8 mouse cellular contexts compared by ENCODE assay signal in the genomic region with DNA sequence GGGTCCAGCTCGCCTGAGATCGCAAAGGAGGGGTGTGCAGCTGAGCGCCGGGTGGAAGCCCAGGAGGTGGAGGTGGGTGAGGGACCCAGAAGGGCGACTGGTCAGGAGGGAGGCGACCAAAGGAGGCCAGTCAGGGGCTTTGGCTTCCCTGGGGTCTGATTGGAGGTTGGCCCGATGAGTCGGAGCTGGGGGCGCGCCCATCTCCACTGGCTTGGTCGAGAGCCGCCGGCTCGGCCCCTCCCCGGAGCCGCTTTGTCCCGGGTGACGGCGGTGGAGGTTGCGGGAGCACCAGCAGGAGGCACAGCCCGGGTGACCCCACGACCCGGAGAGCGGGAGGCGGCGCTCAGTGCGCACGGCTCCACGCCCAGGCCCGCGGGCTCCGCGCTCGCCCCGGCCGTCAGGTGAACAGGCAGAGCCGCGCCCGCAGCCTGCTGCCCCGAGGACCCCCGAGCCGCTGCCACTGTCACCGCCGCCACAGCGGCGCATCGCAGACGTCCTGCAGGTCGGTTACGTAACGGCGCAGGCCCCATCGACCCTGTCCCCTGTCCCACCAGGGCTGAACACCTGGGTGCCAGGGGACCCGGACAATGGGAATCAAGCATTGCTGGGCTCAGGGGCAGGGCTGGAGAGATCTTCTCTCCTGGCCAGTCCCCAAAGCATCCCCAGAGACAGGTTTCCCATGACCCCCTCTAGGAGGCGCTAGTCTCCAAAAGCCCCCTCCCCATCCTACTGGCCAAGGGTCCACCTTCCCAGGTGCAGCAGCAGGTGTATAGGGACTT. TPM values are rescaled to one million over a fixed set of nuclear protein-coding genes. Genes with fewer than 3 reads are reported as not detected.
A peak's percentile ranks its signal among the peaks of the same experiment; 100 is the strongest.
DNase-seq lines count a peak whose midpoint lies in the region; ATAC-seq lines count a peak whose summit lies in the region.

No protein-coding gene starts in this region.

- WGBS in hindbrain, embryonic 11.5 days = under 1% methylated on average over 49 of the region's 55 CpGs

- H3K27ac ChIP-seq in hindbrain, embryonic 11.5 days (ENCODE audit: low read depth, low read length) = peak overlapping the region; percentile 11; the same call in 1 of the 2 replicates

- peak overlapping the region; percentile 65 for H3K4me3 ChIP-seq in hindbrain, embryonic 11.5 days (ENCODE audit: low read depth, low read length)

- peak; percentile 95 for ATAC-seq in hindbrain, embryonic 11.5 days (ENCODE audit: low FRiP score)

- H3K4me2 ChIP-seq in hindbrain, embryonic 11.5 days (replicated peaks; ENCODE audit: low read depth, low read length) = peak overlapping the region; percentile 85

- no peaks in the 10 kb centered on the region for H3K27me3 ChIP-seq in hindbrain, embryonic 11.5 days (ENCODE audit: control insufficient read depth, insufficient read depth, low read length)

- H3K36me3 ChIP-seq in hindbrain, embryonic 11.5 days (ENCODE audit: control insufficient read depth, insufficient read depth, low read length) = no peaks in the 10 kb centered on the region

- DNase-seq in adrenal gland, adult 8-10 months = peak; percentile 31
- DNase-seq in cerebellum, postnatal 25 days = peak; percentile 74 to 75
- DNase-seq in frontal cortex, postnatal 36 days (ENCODE audit: low spot score in 2 of 2) = peak; percentile 43 to 55
- peak; percentile 74 for DNase-seq in hindbrain, embryonic 11.5 days (ENCODE audit: low spot score)
- peak; percentile 3 to 10 for DNase-seq in layer of hippocampus, postnatal 36 days
- DNase-seq in lung, postnatal 14 days = peak; percentile 53
- DNase-seq in right cerebral cortex, adult 18-20 months = peak; percentile 56
- DNase-seq in c-Kit-positive CD71-positive TER-119-positive erythroid progenitor cells, embryonic 14.5 days (ENCODE audit: low spot score) = no peak

- H3K4me1 ChIP-seq in hindbrain, embryonic 11.5 days (replicated peaks; ENCODE audit: control insufficient read depth, insufficient read depth, low read length) = no peaks in the 10 kb centered on the region

- H3K9ac ChIP-seq in hindbrain, embryonic 11.5 days (ENCODE audit: low read depth, low read length) = peak overlapping the region; percentile 64

- no peaks in the 10 kb centered on the region for H3K9me3 ChIP-seq in hindbrain, embryonic 11.5 days (ENCODE audit: control insufficient read depth, low read length)

RNA-seq across cellular contexts. Expression of a gene that starts 0.6 kb away (rescaled TPM):
- 1 to 10 TPM; 7.2 to 8.7 (median 7.9) TPM for total RNA-seq in adrenal gland, adult 8-10 months (2022)
- polyA plus RNA-seq in hindbrain, embryonic 11.5 days (2014; fragmentation: Nextera tagmentation; extraction: Ambion mirVana) = 32.3 and 37.6 TPM in 2 replicates
- total RNA-seq in layer of hippocampus, postnatal 36 days (2021) = 10 to 100 TPM; 66.4 to 77.0 TPM

Comparison
In these comparisons a context has a peak if more than half of its experiments do, and no peak if none do; other contexts are left out.
1. RNA of a gene that starts 0.6 kb away (total RNA-seq): 66.4 to 77.0 TPM in layer of hippocampus, postnatal 36 days; 7.2 to 8.7 TPM in adrenal gland, adult 8-10 months; every median in the first group is over 4 times any median in the second.